Mouse (Mus musculus) ES-Bruce4 (cell line): ENCODE measurements at regions not wholly inside any gene's neighbourhood (a gene's known extent, or its start where the extent isn't known, plus 50 kb on each side); places are given as distances from the start of the nearest gene placed in this dataset.

Experiments
- H3K27ac ChIP-seq: 2 replicates; pipeline ENCODE4 v1.5.1; 2012; ENCODE audit warnings: low read length, inconsistent platforms; ENCODE audit not compliant: insufficient read depth
- H3K27me3 ChIP-seq: 2 replicates; pipeline ENCODE4 v1.6.1; 2012; ENCODE audit warnings: mild to moderate bottlenecking, low read length, inconsistent platforms; ENCODE audit not compliant: control insufficient read depth, poor library complexity, insufficient read depth, severe bottlenecking
- H3K36me3 ChIP-seq: 2 replicates; pipeline ENCODE4 v1.6.1; 2012; ENCODE audit warnings: inconsistent platforms, mild to moderate bottlenecking, low read length, moderate library complexity; ENCODE audit not compliant: control insufficient read depth, poor library complexity, insufficient read depth, severe bottlenecking
- H3K4me1 ChIP-seq: one replicate; pipeline ENCODE4 v1.8.1; 2011; ENCODE audit warnings: low read length; ENCODE audit not compliant: control insufficient read depth, insufficient read depth
- H3K4me3 ChIP-seq: 2 replicates; pipeline ENCODE4 v1.5.1; 2011; ENCODE audit warnings: low read depth, mild to moderate bottlenecking, low read length
- H3K9ac ChIP-seq: 2 replicates; pipeline ENCODE4 v1.6.1; 2012; ENCODE audit warnings: low read depth, mild to moderate bottlenecking, inconsistent platforms; ENCODE audit not compliant: poor library complexity, severe bottlenecking
- H3K9me3 ChIP-seq: replicated peaks from 2 replicates; pipeline ENCODE4 v1.6.1; 2012; ENCODE audit warnings: mild to moderate bottlenecking, low read length, inconsistent platforms; ENCODE audit not compliant: control insufficient read depth, poor library complexity, insufficient read depth, severe bottlenecking
- CTCF ChIP-seq: IDR thresholded peaks from one replicate; pipeline ENCODE4 v1.8.1; 2011; ENCODE audit warnings: low read depth, low read length
- EP300 ChIP-seq: IDR thresholded peaks from 2 replicates; pipeline ENCODE4 v1.6.1; 2011; ENCODE audit warnings: low read depth, low read length; ENCODE audit not compliant: insufficient read depth
- POLR2A ChIP-seq: IDR thresholded peaks from one replicate; pipeline ENCODE4 v1.8.1; 2011; ENCODE audit warnings: low read length; ENCODE audit not compliant: insufficient read depth

DNA sequence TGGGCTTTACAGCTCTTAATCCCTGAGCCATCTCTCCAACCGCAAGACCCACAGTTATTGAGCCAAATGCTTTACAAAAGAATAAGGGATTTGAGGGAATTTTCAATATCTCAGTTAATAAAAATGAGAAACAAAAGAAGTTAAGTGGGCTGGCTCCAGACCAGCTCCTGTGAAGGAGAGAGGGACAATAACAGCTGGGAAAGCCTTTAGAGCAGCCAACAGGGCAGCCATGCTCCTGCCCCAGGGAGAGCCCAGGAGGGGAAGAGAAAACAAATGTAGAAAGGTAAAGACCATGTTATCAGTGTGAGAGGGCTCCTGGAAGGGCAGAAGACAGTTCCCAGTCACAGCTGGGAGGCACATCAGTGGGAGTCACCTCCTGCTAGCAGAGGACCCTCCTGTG, 257.8 kb downstream of the Insig2 start:
- no peaks in the 10 kb centered on the region for H3K36me3 ChIP-seq
- no peaks in the 10 kb centered on the region for H3K9me3 ChIP-seq
- H3K27me3 ChIP-seq, result no peaks in the 10 kb centered on the region
- TF ChIP-seq CTCF (no peak), EP300 (no peak)
- H3K4me1 ChIP-seq, result no peaks in the 10 kb centered on the region
- H3K4me3 ChIP-seq, result no peak overlapping the region
- H3K9ac ChIP-seq, result no peak overlapping the region
- no peak overlapping the region for H3K27ac ChIP-seq

DNA sequence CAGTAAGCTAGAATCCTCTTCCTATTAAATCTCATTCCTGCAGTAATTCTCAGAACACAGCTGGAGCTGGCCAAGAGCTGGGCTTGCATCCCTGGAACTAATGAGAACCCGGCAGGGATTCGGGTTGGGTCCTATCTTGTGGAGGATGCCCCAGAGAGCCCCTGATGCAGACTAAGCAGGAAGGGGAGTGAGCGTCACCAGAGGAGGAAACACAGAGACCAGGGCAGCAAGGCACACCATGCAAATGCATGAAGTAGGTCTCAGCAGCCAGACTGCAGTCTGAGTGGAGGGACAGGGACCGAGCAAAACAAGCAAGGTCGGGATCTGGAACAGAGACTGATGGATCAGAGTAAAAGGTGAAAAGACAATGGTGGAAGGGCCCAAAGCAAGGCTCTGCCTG, 249.6 kb downstream of the Insig2 start:
- Histone ChIP-seq H3K4me1 (peaks cover 4% of the 10 kb centered on the region), H3K36me3 (no peaks in the 10 kb centered on the region), H3K4me3 (no peak overlapping the region), H3K9me3 (no peaks in the 10 kb centered on the region), H3K27me3 (no peaks in the 10 kb centered on the region), H3K27ac (no peak overlapping the region), H3K9ac (no peak overlapping the region)
- no peak for TF ChIP-seq POLR2A
- TF ChIP-seq EP300, result no peak
- no peak for TF ChIP-seq CTCF

DNA sequence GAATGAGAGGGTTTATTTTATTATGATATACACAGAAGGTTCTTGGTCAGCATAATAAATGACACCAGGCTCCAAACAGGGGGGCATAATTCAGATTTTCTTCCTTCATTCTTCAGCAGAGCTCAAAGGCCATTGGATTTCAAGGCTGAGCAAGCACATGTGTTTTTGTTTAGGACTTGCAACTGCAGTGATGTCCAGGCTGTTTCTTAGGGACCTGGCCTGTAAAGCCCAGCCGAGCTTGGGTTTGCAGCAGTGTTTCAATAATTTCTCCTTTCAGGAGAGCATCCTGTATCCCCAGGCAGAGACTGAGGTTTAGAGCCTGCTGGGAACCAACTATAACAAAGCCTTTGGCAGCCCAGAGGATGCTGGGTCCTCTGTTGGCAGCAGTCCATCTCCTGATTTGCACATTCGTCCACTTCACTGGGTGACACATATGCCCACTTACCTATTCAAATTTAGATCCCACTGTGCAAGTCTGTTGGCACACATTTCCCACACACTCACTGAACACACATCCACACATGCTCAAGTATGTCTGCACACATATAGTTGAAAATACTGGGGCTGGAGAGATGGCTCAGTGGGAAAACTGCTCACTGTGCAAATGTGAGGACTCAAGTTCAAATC, 247.2 kb downstream of the Insig2 start:
- H3K4me3 ChIP-seq, result no peak overlapping the region
- H3K27ac ChIP-seq, result no peak overlapping the region
- H3K36me3 ChIP-seq, result no peaks in the 10 kb centered on the region
- peaks cover 4% of the 10 kb centered on the region for H3K4me1 ChIP-seq
- no peaks in the 10 kb centered on the region for H3K27me3 ChIP-seq
- no peak overlapping the region for H3K9ac ChIP-seq
- H3K9me3 ChIP-seq, result no peaks in the 10 kb centered on the region
- TF ChIP-seq POLR2A (no peak), CTCF (no peak), EP300 (no peak)

DNA sequence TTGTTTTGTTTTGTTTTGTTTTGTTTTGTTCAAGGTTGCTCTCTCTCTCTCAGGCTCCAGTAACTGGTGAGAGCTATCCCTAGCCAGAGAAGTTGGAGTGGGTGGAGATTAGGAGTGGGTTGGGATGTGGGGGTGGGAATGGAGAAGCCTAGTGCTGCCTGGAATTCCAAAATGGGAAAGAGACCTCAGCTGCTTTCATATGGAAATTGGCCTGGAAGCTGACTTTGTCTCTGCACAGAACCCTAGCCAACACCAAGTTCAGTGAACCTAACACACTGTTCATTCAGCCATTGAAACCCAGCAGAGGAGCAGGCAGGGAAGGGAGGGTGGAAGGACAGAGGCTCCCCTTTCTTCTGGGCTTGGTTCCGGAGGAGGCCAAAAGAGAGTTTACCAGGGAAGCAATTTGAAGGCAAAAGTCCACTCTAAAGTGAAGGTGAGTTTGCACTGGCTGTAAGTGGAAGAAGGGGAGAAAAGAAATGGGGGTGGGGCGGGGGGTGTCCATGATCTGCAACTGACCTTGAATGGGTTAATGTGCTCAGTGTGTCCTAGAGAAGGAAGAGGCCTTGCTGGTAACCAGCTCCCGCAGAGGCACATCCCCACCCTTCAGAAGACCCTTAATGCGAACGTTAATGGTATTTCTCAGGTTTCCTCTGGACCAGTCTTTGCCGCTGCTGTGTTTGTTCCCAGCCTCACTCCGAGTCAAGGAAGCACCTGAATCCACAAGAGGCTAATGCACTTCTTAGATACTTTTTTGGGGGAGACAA, 245.1 kb downstream of the Insig2 start:
- no peak for TF ChIP-seq POLR2A
- peak; percentile 71 for TF ChIP-seq EP300
- TF ChIP-seq CTCF, result no peak
- H3K36me3 ChIP-seq, result no peaks in the 10 kb centered on the region
- H3K4me3 ChIP-seq, result 0 out of 2 replicates have a peak overlapping the region, but pooled peaks have one; percentile 4

DNA sequence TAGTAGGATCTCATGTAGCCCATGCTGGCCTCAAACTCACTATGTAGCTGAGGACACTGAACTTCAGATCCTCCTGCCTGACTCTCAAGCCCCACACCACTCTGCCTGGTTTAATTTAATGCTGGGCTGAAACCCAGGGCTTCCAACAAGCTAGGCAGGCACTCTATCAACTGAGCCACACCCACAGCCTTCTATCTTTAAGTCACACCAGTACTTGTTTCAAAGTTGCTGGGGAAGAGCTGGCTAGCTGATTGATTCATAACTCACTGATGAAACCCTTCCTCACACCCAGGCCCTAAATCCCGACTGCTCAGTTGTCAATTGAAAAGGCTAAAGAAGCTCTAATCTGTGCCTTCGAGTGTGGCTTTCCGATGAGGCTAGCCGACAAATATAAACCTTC, 241.8 kb downstream of the Insig2 start:
- no peak overlapping the region for H3K9ac ChIP-seq
- H3K4me3 ChIP-seq, result no peak overlapping the region
- no peaks in the 10 kb centered on the region for H3K36me3 ChIP-seq
- H3K27me3 ChIP-seq, result no peaks in the 10 kb centered on the region
- TF ChIP-seq POLR2A, result no peak
- TF ChIP-seq CTCF, result no peak
- no peaks in the 10 kb centered on the region for H3K9me3 ChIP-seq
- H3K27ac ChIP-seq, result no peak overlapping the region
- H3K4me1 ChIP-seq, result peaks cover 3% of the 10 kb centered on the region

More for the DNA sequence above, 245.1 kb downstream of the Insig2 start:
- Histone ChIP-seq H3K9me3 (no peaks in the 10 kb centered on the region), H3K4me1 (peaks cover 4% of the 10 kb centered on the region), H3K27me3 (no peaks in the 10 kb centered on the region), H3K27ac (peak overlapping the region; percentile 83), H3K9ac (no peak overlapping the region)

DNA sequence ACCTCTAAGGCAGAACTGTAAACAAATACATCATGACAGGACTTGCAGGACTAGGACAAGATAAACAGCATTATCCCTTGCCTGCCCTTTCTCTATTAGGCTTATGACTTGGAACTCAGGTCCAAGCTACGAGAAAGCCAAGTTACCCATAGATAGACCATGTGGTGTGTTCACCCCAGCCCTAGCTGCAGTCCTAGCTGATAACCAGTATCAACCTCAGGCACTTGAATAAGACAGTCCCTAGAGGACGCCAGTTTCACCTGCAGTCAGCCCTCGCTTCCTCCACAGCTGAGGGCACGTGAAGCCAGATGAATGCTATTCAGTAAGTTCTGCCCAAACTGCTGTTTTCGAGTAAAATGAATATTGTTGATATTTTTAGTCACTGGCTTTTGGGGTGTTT, 239.5 kb downstream of the Insig2 start:
- no peak for TF ChIP-seq EP300
- no peak for TF ChIP-seq CTCF
- no peak for TF ChIP-seq POLR2A
- Histone ChIP-seq H3K27me3 (no peaks in the 10 kb centered on the region), H3K27ac (no peak overlapping the region), H3K4me3 (no peak overlapping the region), H3K36me3 (no peaks in the 10 kb centered on the region), H3K9me3 (no peaks in the 10 kb centered on the region), H3K9ac (no peak overlapping the region), H3K4me1 (peaks cover 3% of the 10 kb centered on the region)
